ENCODE assay signal across 16 mouse cellular contexts in the genomic region with DNA sequence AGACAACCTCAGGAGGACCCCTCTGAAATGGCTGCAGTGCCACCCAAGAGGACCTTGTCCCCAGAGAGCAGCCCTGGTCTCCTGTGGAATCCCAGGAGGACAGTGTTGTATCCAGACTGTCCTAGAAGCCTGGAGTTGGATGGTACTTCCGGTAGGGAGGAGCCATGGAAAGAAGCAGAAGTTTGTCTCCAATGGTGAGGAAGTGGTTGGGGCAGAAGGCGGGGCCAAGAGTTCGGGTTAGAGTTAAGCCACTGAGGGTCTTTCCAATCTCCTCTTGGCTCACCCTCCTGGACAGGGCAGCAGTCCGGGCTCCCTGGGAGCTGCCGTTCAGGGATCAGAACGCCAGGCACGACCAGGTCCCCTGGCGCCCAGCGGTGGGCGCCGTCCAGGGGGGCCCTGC. TPM values are rescaled to one million over a fixed set of nuclear protein-coding genes. Genes with fewer than 3 reads are reported as not detected.
DNase-seq lines count a peak whose midpoint lies in the region; ATAC-seq and TF ChIP-seq lines count a peak whose summit lies in the region.
"Had no signal": no experiment of that assay in that cellular context is flagged by ENCODE, and none has a peak within 500 bp of the region (broad histone marks: within the 10 kb centered on the region; RNA-seq: fewer than 3 reads in every experiment).

No protein-coding gene starts in this region.

- H3K4me3 ChIP-seq in liver, embryonic 16.5 days (ENCODE audit: low read depth, low read length) = no peak overlapping the region
- no peak overlapping the region for H3K4me3 ChIP-seq in liver, embryonic 11.5 days (ENCODE audit: low read depth, low read length)
- H3K4me3 ChIP-seq in neural tube, embryonic 15.5 days (replicated peaks) = no peak overlapping the region
- no peak overlapping the region for H3K4me3 ChIP-seq in embryonic facial prominence, embryonic 15.5 days (replicated peaks)
- no peak overlapping the region for H3K4me3 ChIP-seq in layer of hippocampus, adult 2 months
- H3K4me3 ChIP-seq: liver, embryonic 13.5 days; megakaryocyte, embryonic 14.5 days had no signal

- peaks cover 2% of the 10 kb centered on the region; the same call in 1 of the 2 replicates for H3K4me1 ChIP-seq in liver, embryonic 16.5 days (ENCODE audit: control insufficient read depth, low read depth, low read length)
- H3K4me1 ChIP-seq in liver, embryonic 11.5 days (replicated peaks; ENCODE audit: control insufficient read depth, insufficient read depth, low read length) = peaks cover 1% of the 10 kb centered on the region; the same call in 1 of the 2 replicates
- peaks cover 57% of the 10 kb centered on the region for H3K4me1 ChIP-seq in neural tube, embryonic 15.5 days
- H3K4me1 ChIP-seq in embryonic facial prominence, embryonic 15.5 days = peaks cover 18% of the 10 kb centered on the region

- H3K36me3 ChIP-seq in liver, embryonic 16.5 days (ENCODE audit: control insufficient read depth, insufficient read depth) = peaks cover 18% of the 10 kb centered on the region
- H3K36me3 ChIP-seq in liver, embryonic 11.5 days (ENCODE audit: control insufficient read depth, insufficient read depth, low read length) = peaks cover 9% of the 10 kb centered on the region
- peaks cover 75% of the 10 kb centered on the region for H3K36me3 ChIP-seq in neural tube, embryonic 15.5 days
- peaks cover 88% of the 10 kb centered on the region for H3K36me3 ChIP-seq in embryonic facial prominence, embryonic 15.5 days

- ATAC-seq in liver, embryonic 16.5 days (ENCODE audit: low read depth) = 0 out of 2 replicates have a peak, but pooled peaks have one; percentile 11
- ATAC-seq in liver, embryonic 11.5 days (replicated peaks; ENCODE audit: low FRiP score) = no peak
- ATAC-seq in neural tube, embryonic 15.5 days (ENCODE audit: low FRiP score) = no peak
- ATAC-seq in embryonic facial prominence, embryonic 15.5 days (ENCODE audit: insufficient number of reproducible peaks, low FRiP score, low TSS enrichment, low read depth) = peak; percentile 7; the same call in 1 of the 2 replicates
- ATAC-seq: hindbrain, postnatal 0 days had no signal

- H3K27me3 ChIP-seq in liver, embryonic 16.5 days (ENCODE audit: control insufficient read depth, insufficient read depth, low read depth, low read length) = no peaks in the 10 kb centered on the region
- no peaks in the 10 kb centered on the region for H3K27me3 ChIP-seq in liver, embryonic 11.5 days (replicated peaks; ENCODE audit: control insufficient read depth, insufficient read depth, low read length)
- no peaks in the 10 kb centered on the region for H3K27me3 ChIP-seq in neural tube, embryonic 15.5 days (replicated peaks)
- no peaks in the 10 kb centered on the region for H3K27me3 ChIP-seq in embryonic facial prominence, embryonic 15.5 days
- H3K27me3 ChIP-seq: liver, embryonic 13.5 days; megakaryocyte, embryonic 14.5 days had no signal

- no peak for DNase-seq in liver, embryonic 11.5 days (ENCODE audit: low spot score)
- DNase-seq in neural tube, embryonic 10.5 days (ENCODE audit: extremely low spot score, low spot score) = no peak
- peak; percentile 62 for DNase-seq in testis, postnatal 10 days (ENCODE audit: low spot score)
- no peak for DNase-seq in layer of hippocampus, adult 2 months (ENCODE audit: low spot score in 2 of 2)
- no peak for DNase-seq in natural killer cell, adult 2 months (ENCODE audit: low spot score in 2 of 2)
- DNase-seq: adrenal gland, postnatal 25 days; cerebellum, adult 9-11 months; heart, postnatal 10 days; kidney, adult 18-20 months; liver, embryonic 13.5 days; right cerebral cortex, postnatal 14 days had no signal

- 51% methylated on average over 11 of the region's 11 CpGs for WGBS in liver, embryonic 16.5 days (ENCODE audit: insufficient replicate concordance)
- WGBS in liver, embryonic 11.5 days = 63% methylated on average over 11 of the region's 11 CpGs
- 67% methylated on average over 11 of the region's 11 CpGs for WGBS in neural tube, embryonic 15.5 days
- WGBS in embryonic facial prominence, embryonic 15.5 days = 46% methylated on average over 11 of the region's 11 CpGs

- no peak overlapping the region for H3K4me2 ChIP-seq in liver, embryonic 16.5 days (ENCODE audit: low read depth, low read length)
- no peak overlapping the region for H3K4me2 ChIP-seq in liver, embryonic 11.5 days
- no peak overlapping the region for H3K4me2 ChIP-seq in neural tube, embryonic 15.5 days
- no peak overlapping the region for H3K4me2 ChIP-seq in embryonic facial prominence, embryonic 15.5 days (replicated peaks)
- H3K4me2 ChIP-seq: liver, embryonic 13.5 days had no signal

- no peak overlapping the region for H3K9ac ChIP-seq in liver, embryonic 16.5 days (ENCODE audit: low read depth, low read length)
- H3K9ac ChIP-seq in liver, embryonic 11.5 days (ENCODE audit: low read depth, low read length) = no peak overlapping the region
- H3K9ac ChIP-seq in neural tube, embryonic 15.5 days (replicated peaks) = no peak overlapping the region
- no peak overlapping the region for H3K9ac ChIP-seq in embryonic facial prominence, embryonic 15.5 days
- H3K9ac ChIP-seq: liver, embryonic 13.5 days had no signal

- no peak overlapping the region for H3K27ac ChIP-seq in liver, embryonic 16.5 days (ENCODE audit: low read length)
- H3K27ac ChIP-seq in liver, embryonic 11.5 days (ENCODE audit: low read depth, low read length) = no peak overlapping the region
- peak overlapping the region; percentile 54; the same call in 1 of the 2 replicates for H3K27ac ChIP-seq in neural tube, embryonic 15.5 days (replicated peaks)
- 0 out of 2 replicates have a peak overlapping the region, but pooled peaks have one; percentile 11 for H3K27ac ChIP-seq in embryonic facial prominence, embryonic 15.5 days (replicated peaks)
- H3K27ac ChIP-seq in layer of hippocampus, adult 2 months = no peak overlapping the region
- H3K27ac ChIP-seq: hindbrain, postnatal 0 days; liver, embryonic 13.5 days had no signal

- no peaks in the 10 kb centered on the region for H3K9me3 ChIP-seq in liver, embryonic 16.5 days (replicated peaks; ENCODE audit: control insufficient read depth, low read length)
- H3K9me3 ChIP-seq in liver, embryonic 11.5 days (ENCODE audit: control insufficient read depth, low read length) = no peaks in the 10 kb centered on the region
- no peaks in the 10 kb centered on the region for H3K9me3 ChIP-seq in neural tube, embryonic 15.5 days (replicated peaks)
- no peaks in the 10 kb centered on the region for H3K9me3 ChIP-seq in embryonic facial prominence, embryonic 15.5 days (replicated peaks)
- H3K9me3 ChIP-seq: liver, embryonic 13.5 days; megakaryocyte, embryonic 14.5 days had no signal

- no peak for TF ChIP-seq CTCF in layer of hippocampus, adult 2 months (conservative IDR thresholded peaks at IDR 0.05)

RNA-seq across cellular contexts. Expression of gene Tnrc18, which starts 53.2 kb away (rescaled TPM):
- 2.6 and 3.4 TPM in 2 replicates for polyA plus RNA-seq in liver, embryonic 16.5 days (2015; fragmentation: Nextera tagmentation; extraction: Ambion mirVana)
- 10.9 and 11.1 TPM in 2 replicates for polyA plus RNA-seq in liver, embryonic 11.5 days (2014; fragmentation: Nextera tagmentation; extraction: Ambion mirVana)
- 22.5 and 26.0 TPM in 2 replicates for polyA plus RNA-seq in neural tube, embryonic 15.5 days (2015; fragmentation: Nextera tagmentation; extraction: Ambion mirVana)
- 39.1 and 43.4 TPM in 2 replicates for polyA plus RNA-seq in embryonic facial prominence, embryonic 15.5 days (2015; fragmentation: Nextera tagmentation; extraction: Ambion mirVana)
- 100 to 1,000 TPM; 142 to 143 TPM for total RNA-seq in layer of hippocampus, adult 2 months (2021)

Comparison
In these comparisons a context has a peak if more than half of its experiments do, and no peak if none do; other contexts are left out.
1. ATAC-seq: peak in liver, embryonic 16.5 days (single experiment) and embryonic facial prominence, embryonic 15.5 days (single experiment); none in liver, embryonic 11.5 days (single experiment) and neural tube, embryonic 15.5 days (single experiment).
2. H3K27ac ChIP-seq: peak in neural tube, embryonic 15.5 days (single experiment) and embryonic facial prominence, embryonic 15.5 days (single experiment); none in liver, embryonic 16.5 days (single experiment), liver, embryonic 11.5 days (single experiment) and layer of hippocampus, adult 2 months (single experiment).